Mouse (Mus musculus) adrenal gland, postnatal 10 days (tissue): ENCODE data around the gene Fam213a. TPM values are rescaled to one million over a fixed set of nuclear protein-coding genes. Genes with fewer than 3 reads are reported as not detected.

ENCODE experiments used
- total RNA-seq, 2 experiments: library from RNA; stranded (reverse); gene quantifications; 2 replicates each; pipeline ENCODE4 v1.2.3; 2021

Fam213a gene
- total RNA-seq, 2 experiments from 2014 or later: 230 to 232 TPM

Other genes with a start within 250 kb of the Fam213a start
- 1 to 10 TPM; 1.5 to 1.7 TPM for gene Sh2d4b, start 120.5 kb downstream of the Fam213a start, total RNA-seq
- gene Tspan14, start 47.0 kb downstream of the Fam213a start, total RNA-seq: 10 to 100 TPM; 50.0 to 53.8 TPM
- gene Dydc2, start 55.4 kb upstream of the Fam213a start, total RNA-seq: not detected
- gene Dydc1, start 59.1 kb upstream of the Fam213a start, total RNA-seq: not detected
- gene Mat1a, start 91.2 kb upstream of the Fam213a start, total RNA-seq: 100 to 1,000 TPM; 113 to 329 TPM
- under 1 TPM; 0.42 to 0.55 TPM for gene Sftpa1, start 118.0 kb upstream of the Fam213a start, total RNA-seq
- 10 to 100 TPM; 13.2 to 31.6 TPM for gene Mbl1, start 137.7 kb upstream of the Fam213a start, total RNA-seq
- not detected for gene Sftpd, start 171.4 kb upstream of the Fam213a start, total RNA-seq